Mouse (Mus musculus) stomach, embryonic 16.5 days (tissue): ENCODE data around the gene Rpl24. TPM values are rescaled to one million over a fixed set of nuclear protein-coding genes. Genes with fewer than 3 reads are reported as not detected.

Source experiments
- ATAC-seq: fragments of 200-750 bp; cut with Nextera tagmentation; 2 replicates; pipeline ENCODE4 v1.8.0; 2017; ENCODE audit warnings: moderate number of reproducible peaks, moderate TSS enrichment; ENCODE audit not compliant: insufficient read depth, low FRiP score
- H3K27ac ChIP-seq: fragments of 300-500 bp; sonication (generic); 2 replicates; pipeline ENCODE4 v1.5.1; 2014; ENCODE audit warnings: low read length
- H3K27me3 ChIP-seq: fragments of 300-500 bp; sonication (generic); 2 replicates; pipeline ENCODE4 v1.6.1; 2014; ENCODE audit warnings: low read length, control low read depth, mixed read lengths; ENCODE audit not compliant: control insufficient read depth, insufficient read depth
- H3K36me3 ChIP-seq: fragments of 300-500 bp; sonication (generic); 2 replicates; pipeline ENCODE4 v1.6.1; 2014; ENCODE audit warnings: low read length; ENCODE audit not compliant: control insufficient read depth, insufficient read depth
- H3K4me1 ChIP-seq: fragments of 300-500 bp; sonication (generic); 2 replicates; pipeline ENCODE4 v1.6.1; 2014; ENCODE audit warnings: low read length, control low read depth, mixed read lengths; ENCODE audit not compliant: control insufficient read depth, insufficient read depth
- H3K4me2 ChIP-seq: fragments of 300-500 bp; sonication (generic); 2 replicates; pipeline ENCODE4 v1.6.1; 2014; ENCODE audit warnings: low read depth, low read length, mixed read lengths
- H3K4me3 ChIP-seq: fragments of 300-500 bp; sonication (generic); replicated peaks from 2 replicates; pipeline ENCODE4 v1.5.1; 2014; ENCODE audit warnings: mild to moderate bottlenecking, low read length
- H3K9ac ChIP-seq: fragments of 300-500 bp; sonication (generic); 2 replicates; pipeline ENCODE4 v1.6.1; 2014; ENCODE audit warnings: low read length
- H3K9me3 ChIP-seq: fragments of 300-500 bp; sonication (generic); replicated peaks from 2 replicates; pipeline ENCODE4 v1.6.1; 2016; ENCODE audit warnings: low read length, control low read depth; ENCODE audit not compliant: control insufficient read depth
- WGBS: fragments of 180-500 bp; shearing (Covaris S2); extraction: QIAGEN DNeasy Blood & Tissue Kit; methylation state at CpG from one replicate; pipeline ENCODE4 v1.1.7; 2014; 5-methylcytosine and 5-hydroxymethylcytosine counted together
- polyA plus RNA-seq: library from polyadenylated mRNA; unstranded; fragments of >200 nt; fragmentation: Nextera tagmentation; extraction: Ambion mirVana; gene quantifications from 2 replicates; pipeline ENCODE4 v1.2.1, GENCODE M21; 2015

The Rpl24 gene
- polyA plus RNA-seq, 1 experiment from 2014 or later: 735 TPM

DNA sequence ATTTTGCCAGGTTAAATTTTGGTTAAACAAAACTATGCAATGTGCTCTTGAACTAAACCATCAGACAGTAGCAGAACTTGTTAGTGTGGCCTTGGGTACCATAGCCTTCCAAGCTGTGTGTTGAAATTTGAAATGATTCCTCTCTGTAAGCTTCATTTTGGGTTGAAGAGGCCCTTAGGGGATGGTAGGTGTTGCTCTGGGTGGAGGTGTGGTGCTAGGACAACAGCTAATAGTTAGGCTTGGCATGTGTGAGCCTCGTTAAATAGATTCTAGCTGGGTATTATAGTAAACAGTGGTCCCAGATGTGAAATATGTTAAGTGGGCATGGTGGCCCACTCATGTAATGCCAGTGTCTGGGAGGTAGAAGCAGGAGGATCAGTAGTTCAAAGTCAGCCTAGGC, 1.1 kb downstream of the Rpl24 start:
- Histone ChIP-seq H3K9ac (peak overlapping the region; percentile 91), H3K4me3 (peak overlapping the region; percentile 90), H3K4me2 (peak overlapping the region; percentile 97), H3K4me1 (peaks cover 26% of the 10 kb centered on the region), H3K27ac (peak overlapping the region; percentile 87; the same call in 1 of the 2 replicates), H3K36me3 (peaks cover 22% of the 10 kb centered on the region), H3K9me3 (no peaks in the 10 kb centered on the region), H3K27me3 (no peaks in the 10 kb centered on the region)
- ATAC-seq: no peak
- 21% methylated on average over 1 of the region's 1 CpGs for WGBS

DNA sequence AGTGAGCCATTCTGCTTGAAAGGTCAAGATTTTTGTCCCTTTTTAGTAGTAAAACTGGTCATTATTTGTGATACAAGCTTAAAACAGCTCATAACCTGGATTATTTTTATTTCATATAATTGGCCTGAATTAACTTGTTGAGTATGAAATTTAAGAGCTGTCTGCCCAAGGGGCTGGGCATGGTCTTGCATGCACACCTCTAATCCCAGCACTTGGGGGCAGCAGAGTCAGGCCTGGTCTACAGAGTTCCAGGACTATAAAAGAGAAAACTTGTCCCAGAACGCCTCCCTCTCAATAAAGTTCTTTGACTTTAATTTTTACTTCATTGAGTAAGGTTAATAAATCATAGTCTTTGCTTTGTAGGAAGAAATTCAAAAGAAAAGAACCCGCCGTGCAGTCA, 3.1 kb downstream of the Rpl24 start:
- no peak for ATAC-seq
- WGBS: 73% methylated on average over 3 of the region's 3 CpGs
- Histone ChIP-seq H3K4me1 (peaks cover 30% of the 10 kb centered on the region), H3K27me3 (no peaks in the 10 kb centered on the region), H3K9ac (no peak overlapping the region), H3K36me3 (peaks cover 22% of the 10 kb centered on the region), H3K27ac (no peak overlapping the region), H3K9me3 (no peaks in the 10 kb centered on the region), H3K4me2 (no peak overlapping the region), H3K4me3 (no peak overlapping the region)

GRCm38 (mm10) chr16:55970416-55970815, 4.3 kb downstream of the Rpl24 start:
- Histone ChIP-seq H3K4me1 (peaks cover 35% of the 10 kb centered on the region), H3K27me3 (no peaks in the 10 kb centered on the region), H3K9me3 (no peaks in the 10 kb centered on the region), H3K4me3 (no peak overlapping the region), H3K9ac (no peak overlapping the region), H3K36me3 (peaks cover 22% of the 10 kb centered on the region), H3K27ac (no peak overlapping the region), H3K4me2 (no peak overlapping the region)
- WGBS: 92% methylated on average over 5 of the region's 5 CpGs
- no peak for ATAC-seq

DNA sequence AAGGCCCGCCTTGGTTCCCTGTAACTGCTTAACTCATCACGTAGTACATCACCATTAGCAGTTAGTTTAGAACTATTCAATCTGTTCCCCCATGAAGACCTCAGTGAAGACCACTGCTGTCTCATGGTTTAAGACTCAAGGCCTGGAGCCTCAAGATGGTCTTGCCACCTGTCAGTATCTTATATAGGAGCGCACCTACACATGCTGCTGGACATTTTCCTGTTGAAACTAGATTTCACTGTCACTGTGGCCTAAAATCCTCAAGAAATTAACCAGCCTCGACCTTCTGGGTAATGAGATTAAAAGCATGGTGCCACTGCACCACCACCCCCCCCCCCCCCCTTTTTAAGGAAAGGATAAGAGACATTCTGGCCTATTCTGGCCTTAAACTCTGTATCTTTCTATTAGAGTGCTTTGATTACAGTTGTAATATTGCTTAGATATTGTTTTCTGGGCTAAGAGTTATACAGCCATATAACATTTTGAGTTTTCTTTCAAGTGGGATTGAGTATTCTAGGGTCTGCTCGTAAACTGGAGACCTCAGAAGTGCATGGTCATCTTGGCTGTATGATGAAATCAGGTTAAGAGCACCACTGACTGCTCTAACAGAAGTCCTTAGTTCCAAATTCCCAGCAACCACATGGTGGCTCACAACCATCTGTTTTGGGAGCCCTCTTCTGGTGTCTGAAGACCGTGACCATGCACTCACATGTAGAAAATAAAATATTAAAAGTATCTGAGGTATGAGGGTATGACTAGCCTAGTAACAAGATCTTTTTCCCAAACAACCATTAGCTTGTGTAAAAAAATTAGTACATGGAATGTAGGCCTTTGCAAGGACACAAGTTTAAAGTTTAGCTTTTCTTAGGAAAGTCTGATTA, 5.9 kb downstream of the Rpl24 start:
- H3K4me3 ChIP-seq: no peak overlapping the region
- peaks cover 37% of the 10 kb centered on the region for H3K4me1 ChIP-seq
- H3K4me2 ChIP-seq: no peak overlapping the region
- H3K27ac ChIP-seq: no peak overlapping the region
- no peak for ATAC-seq
- no peak overlapping the region for H3K9ac ChIP-seq
- H3K27me3 ChIP-seq: no peaks in the 10 kb centered on the region
- WGBS: 78% methylated on average over 6 of the region's 6 CpGs
- H3K9me3 ChIP-seq: no peaks in the 10 kb centered on the region
- H3K36me3 ChIP-seq: peaks cover 22% of the 10 kb centered on the region

GRCm38 (mm10) chr16:55972626-55973201, 6.6 kb downstream of the Rpl24 start:
- WGBS: 48% methylated on average over 10 of the region's 10 CpGs
- ATAC-seq: no peak
- Histone ChIP-seq H3K9me3 (no peaks in the 10 kb centered on the region), H3K9ac (peak overlapping the region; percentile 64), H3K4me3 (peak overlapping the region; percentile 99), H3K27ac (peak overlapping the region; percentile 72), H3K4me2 (peak overlapping the region; percentile 67), H3K4me1 (peaks cover 33% of the 10 kb centered on the region), H3K27me3 (no peaks in the 10 kb centered on the region), H3K36me3 (peaks cover 22% of the 10 kb centered on the region)

GRCm38 (mm10) chr16:55973431-55974255, 7.6 kb downstream of the Rpl24 start, which contains the start of gene Zbtb11:
Gene Zbtb11, plus strand, starts transcription at chr16:55973883.
- H3K4me1 ChIP-seq: peaks cover 26% of the 10 kb centered on the region
- peak within 1 kb of the TSS; percentile 99 for H3K4me3 ChIP-seq
- peak within 1 kb of the TSS; percentile 97 for H3K9ac ChIP-seq
- no peaks in the 10 kb centered on the region for H3K27me3 ChIP-seq
- peak within 1 kb of the TSS; percentile 90 for H3K27ac ChIP-seq
- under 1% methylated on average over 81 of the region's 86 CpGs for WGBS
- ATAC-seq: peak; percentile 97
- H3K9me3 ChIP-seq: no peaks in the 10 kb centered on the region
- peak within 1 kb of the TSS; percentile 85 for H3K4me2 ChIP-seq
- peaks cover 19% of the 10 kb centered on the region for H3K36me3 ChIP-seq

GRCm38 (mm10) chr16:55974256-55974902, 8.3 kb downstream of the Rpl24 start:
- WGBS: under 1% methylated on average over 55 of the region's 55 CpGs
- Histone ChIP-seq H3K4me1 (peaks cover 25% of the 10 kb centered on the region), H3K9ac (peak overlapping the region; percentile 97), H3K4me2 (peak overlapping the region; percentile 85), H3K9me3 (no peaks in the 10 kb centered on the region), H3K27me3 (no peaks in the 10 kb centered on the region), H3K36me3 (peaks cover 17% of the 10 kb centered on the region; the same call in 1 of the 2 replicates), H3K4me3 (peak overlapping the region; percentile 99), H3K27ac (peak overlapping the region; percentile 90)
- peak; percentile 93 for ATAC-seq

GRCm38 (mm10) chr16:55974903-55975285, 8.8 kb downstream of the Rpl24 start:
- ATAC-seq: 0 out of 2 replicates have a peak, but pooled peaks have one; percentile 15
- WGBS: 3% methylated on average over 14 of the region's 14 CpGs

More at GRCm38 (mm10) chr16:55974903-55975285, 8.8 kb downstream of the Rpl24 start:
- Histone ChIP-seq H3K4me1 (peaks cover 20% of the 10 kb centered on the region), H3K4me2 (peak overlapping the region; percentile 85), H3K27ac (peak overlapping the region; percentile 90), H3K9ac (peak overlapping the region; percentile 97), H3K9me3 (no peaks in the 10 kb centered on the region), H3K36me3 (peaks cover 17% of the 10 kb centered on the region; the same call in 1 of the 2 replicates), H3K4me3 (peak overlapping the region; percentile 99), H3K27me3 (no peaks in the 10 kb centered on the region)
